ENCODE assay signal across 8 mouse cellular contexts in genomic region chr11:118488191-118488906, GRCm38 (mm10). TPM values are rescaled to one million over a fixed set of nuclear protein-coding genes. Genes with fewer than 3 reads are reported as not detected.
A peak's percentile ranks its signal among the peaks of the same experiment; 100 is the strongest.
DNase-seq lines count a peak whose midpoint lies in the region; ATAC-seq and TF ChIP-seq lines count a peak whose summit lies in the region.
"Had no signal": no experiment of that assay in that cellular context is flagged by ENCODE, and none has a peak within 500 bp of the region (broad histone marks: within the 10 kb centered on the region; RNA-seq: fewer than 3 reads in every experiment).

No protein-coding gene starts in this region.

- WGBS in heart, embryonic 12.5 days, result 66% methylated on average over 8 of the region's 8 CpGs
- WGBS in midbrain, embryonic 14.5 days, result 72% methylated on average over 8 of the region's 8 CpGs
- WGBS in midbrain, embryonic 11.5 days, result 72% methylated on average over 8 of the region's 8 CpGs
- 73% methylated on average over 8 of the region's 8 CpGs for WGBS in hindbrain, embryonic 16.5 days
- 69% methylated on average over 8 of the region's 8 CpGs for WGBS in stomach, postnatal 0 days

- H3K36me3 ChIP-seq in heart, embryonic 12.5 days, result peaks cover 23% of the 10 kb centered on the region
- H3K36me3 ChIP-seq in midbrain, embryonic 14.5 days (ENCODE audit: control insufficient read depth, insufficient read depth, low read length), result peaks cover 10% of the 10 kb centered on the region; the same call in 1 of the 2 replicates
- H3K36me3 ChIP-seq in midbrain, embryonic 11.5 days (ENCODE audit: control insufficient read depth, insufficient read depth, low read length), result no peaks in the 10 kb centered on the region
- no peaks in the 10 kb centered on the region; the same call in 1 of the 2 replicates for H3K36me3 ChIP-seq in hindbrain, embryonic 16.5 days (ENCODE audit: control insufficient read depth, insufficient read depth, low read length)
- peaks cover 5% of the 10 kb centered on the region for H3K36me3 ChIP-seq in stomach, postnatal 0 days (ENCODE audit: control insufficient read depth, insufficient read depth, low read length)

- H3K4me2 ChIP-seq in heart, embryonic 12.5 days, result no peak overlapping the region
- no peak overlapping the region for H3K4me2 ChIP-seq in midbrain, embryonic 14.5 days (ENCODE audit: low read length)
- no peak overlapping the region for H3K4me2 ChIP-seq in midbrain, embryonic 11.5 days
- no peak overlapping the region for H3K4me2 ChIP-seq in hindbrain, embryonic 16.5 days (ENCODE audit: low read length)
- H3K4me2 ChIP-seq in stomach, postnatal 0 days (replicated peaks; ENCODE audit: low read depth), result no peak overlapping the region

- no peak overlapping the region for H3K27ac ChIP-seq in heart, embryonic 12.5 days (ENCODE audit: poor library complexity, severe bottlenecking)
- peak overlapping the region; percentile 64 for H3K27ac ChIP-seq in midbrain, embryonic 14.5 days (replicated peaks; ENCODE audit: low read depth, low read length)
- H3K27ac ChIP-seq in midbrain, embryonic 11.5 days (ENCODE audit: low read depth, low read length), result no peak overlapping the region
- peak overlapping the region; percentile 60 for H3K27ac ChIP-seq in hindbrain, embryonic 16.5 days (ENCODE audit: low read depth, low read length)
- no peak overlapping the region for H3K27ac ChIP-seq in stomach, postnatal 0 days (replicated peaks)

- TF ChIP-seq EP300 in stomach, postnatal 0 days (optimal IDR thresholded peaks at IDR 0.05), result no peak

- H3K4me3 ChIP-seq in heart, embryonic 12.5 days, result no peak overlapping the region
- H3K4me3 ChIP-seq in midbrain, embryonic 14.5 days (replicated peaks; ENCODE audit: low read depth, low read length), result no peak overlapping the region
- H3K4me3 ChIP-seq in midbrain, embryonic 11.5 days (ENCODE audit: low read depth, low read length), result no peak overlapping the region
- H3K4me3 ChIP-seq in hindbrain, embryonic 16.5 days (ENCODE audit: low read length), result no peak overlapping the region
- H3K4me3 ChIP-seq in stomach, postnatal 0 days (ENCODE audit: low read depth, low read length), result no peak overlapping the region

- DNase-seq in heart, adult 11 months, result peak; percentile 88
- DNase-seq in midbrain, embryonic 14.5 days, result no peak
- no peak for DNase-seq in midbrain, embryonic 11.5 days (ENCODE audit: low spot score, missing footprints)
- no peak for DNase-seq in stomach, postnatal 0 days (ENCODE audit: low spot score)
- DNase-seq in thymus, postnatal 14 days, result no peak

- H3K9me3 ChIP-seq in heart, embryonic 12.5 days (replicated peaks), result no peaks in the 10 kb centered on the region
- no peaks in the 10 kb centered on the region for H3K9me3 ChIP-seq in midbrain, embryonic 14.5 days (ENCODE audit: control insufficient read depth, low read length)
- H3K9me3 ChIP-seq in midbrain, embryonic 11.5 days (ENCODE audit: control insufficient read depth, low read length), result no peaks in the 10 kb centered on the region
- H3K9me3 ChIP-seq in hindbrain, embryonic 16.5 days (ENCODE audit: control insufficient read depth, low read length), result no peaks in the 10 kb centered on the region
- H3K9me3 ChIP-seq in stomach, postnatal 0 days (ENCODE audit: control insufficient read depth, low read length), result no peaks in the 10 kb centered on the region

- H3K27me3 ChIP-seq in heart, embryonic 12.5 days (replicated peaks), result peaks cover 30% of the 10 kb centered on the region
- no peaks in the 10 kb centered on the region for H3K27me3 ChIP-seq in midbrain, embryonic 14.5 days (ENCODE audit: control insufficient read depth, insufficient read depth, low read length)
- H3K27me3 ChIP-seq in midbrain, embryonic 11.5 days (ENCODE audit: control insufficient read depth, insufficient read depth, low read length), result no peaks in the 10 kb centered on the region
- H3K27me3 ChIP-seq in hindbrain, embryonic 16.5 days (replicated peaks; ENCODE audit: control insufficient read depth, insufficient read depth, low read length), result no peaks in the 10 kb centered on the region
- no peaks in the 10 kb centered on the region for H3K27me3 ChIP-seq in stomach, postnatal 0 days (ENCODE audit: control insufficient read depth, insufficient read depth, low read length)
- H3K27me3 ChIP-seq: Patski had no signal

- H3K9ac ChIP-seq in heart, embryonic 12.5 days, result no peak overlapping the region
- H3K9ac ChIP-seq in midbrain, embryonic 14.5 days (replicated peaks; ENCODE audit: low read length), result no peak overlapping the region
- no peak overlapping the region for H3K9ac ChIP-seq in midbrain, embryonic 11.5 days (ENCODE audit: low read length)
- H3K9ac ChIP-seq in hindbrain, embryonic 16.5 days (ENCODE audit: low read depth, low read length), result peak overlapping the region; percentile 17; the same call in 1 of the 2 replicates
- no peak overlapping the region for H3K9ac ChIP-seq in stomach, postnatal 0 days (ENCODE audit: low read length)

- TF ChIP-seq CTCF in stomach, postnatal 0 days (IDR thresholded peaks at IDR 0.05; ENCODE audit: low read depth), result peak; percentile 53

- no peak for ATAC-seq in heart, embryonic 12.5 days (ENCODE audit: insufficient number of reproducible peaks, low FRiP score)
- no peak for ATAC-seq in midbrain, embryonic 14.5 days (ENCODE audit: low FRiP score, low TSS enrichment)
- ATAC-seq in midbrain, embryonic 11.5 days (ENCODE audit: low FRiP score), result no peak
- ATAC-seq in hindbrain, embryonic 16.5 days, result peak; percentile 19; the same call in 1 of the 2 replicates
- ATAC-seq in stomach, postnatal 0 days (ENCODE audit: low FRiP score, low TSS enrichment), result no peak
- ATAC-seq: Patski had no signal

- H3K4me1 ChIP-seq in heart, embryonic 12.5 days (replicated peaks), result peaks cover 6% of the 10 kb centered on the region
- peaks cover 25% of the 10 kb centered on the region for H3K4me1 ChIP-seq in midbrain, embryonic 14.5 days (ENCODE audit: control insufficient read depth, insufficient read depth, low read length)
- H3K4me1 ChIP-seq in midbrain, embryonic 11.5 days (ENCODE audit: control insufficient read depth, insufficient read depth, low read length), result peaks cover 2% of the 10 kb centered on the region; the same call in 1 of the 2 replicates
- peaks cover 21% of the 10 kb centered on the region for H3K4me1 ChIP-seq in hindbrain, embryonic 16.5 days (ENCODE audit: control insufficient read depth, insufficient read depth, low read depth, low read length)
- no peaks in the 10 kb centered on the region for H3K4me1 ChIP-seq in stomach, postnatal 0 days (replicated peaks; ENCODE audit: control insufficient read depth, insufficient read depth)

RNA-seq across cellular contexts. Expression of gene Engase, which starts 11.7 kb away (rescaled TPM):
- 4.5 and 4.6 TPM in 2 replicates for polyA plus RNA-seq in heart, embryonic 12.5 days (2016; fragmentation: Nextera tagmentation; extraction: Ambion mirVana)
- 2.6 and 4.2 TPM in 2 replicates for polyA plus RNA-seq in midbrain, embryonic 14.5 days (2014; fragmentation: Nextera tagmentation; extraction: Ambion mirVana)
- 4.4 and 6.4 TPM in 2 replicates for polyA plus RNA-seq in midbrain, embryonic 11.5 days (2014; fragmentation: Nextera tagmentation; extraction: Ambion mirVana)
- polyA plus RNA-seq in hindbrain, embryonic 16.5 days (2015; fragmentation: Nextera tagmentation; extraction: Ambion mirVana), result 6.5 and 8.7 TPM in 2 replicates
- polyA plus RNA-seq in stomach, postnatal 0 days (2015; fragmentation: Nextera tagmentation; extraction: Ambion mirVana), result 12.6 and 13.7 TPM in 2 replicates

Comparison
In these comparisons a context has a peak if more than half of its experiments do, and no peak if none do; other contexts are left out.
1. H3K27ac ChIP-seq: peak in midbrain, embryonic 14.5 days (single experiment) and hindbrain, embryonic 16.5 days (single experiment); none in heart, embryonic 12.5 days (single experiment), midbrain, embryonic 11.5 days (single experiment) and stomach, postnatal 0 days (single experiment).